Mouse (Mus musculus) urinary bladder, postnatal 4 days (tissue): ENCODE results near the gene Gm281.
A peak's percentile ranks its signal among the peaks of the same experiment; 100 is the strongest.
"Not testable (repeated sequence)": the region's sequence is repeated elsewhere in the genome, so short reads cannot be mapped to it uniquely, and the experiment has no call there.

Experiments
- DNase-seq, 2 experiments: peaks; one replicate each; pipeline ENCODE4 v3.0.0; 2021 to 2022; ENCODE audit warnings: low spot score in 2 of 2

Gene Gm281

GRCm38 (mm10) chr14:13914387-13915082, at the start of gene Gm281:
Gene Gm281 (minus strand): TSS chr14:13914478.
- DNase-seq: no peak

GRCm38 (mm10) chr14:13963527-13963926, 49.2 kb upstream of the Gm281 start:
- DNase-seq: no peak

- no peak for DNase-seq
Measured at GRCm38 (mm10) chr14:13962476-13962875, 48.2 kb upstream of the Gm281 start.

- DNase-seq: peak; percentile 40 to 60
Measured at GRCm38 (mm10) chr14:13961401-13962112, 47.3 kb upstream of the Gm281 start, which contains the start of the genes Atxn7 and Thoc7. Gene Atxn7 (plus strand): TSS chr14:13961440. Gene Thoc7 (minus strand): TSS chr14:13961852.

- peak; percentile 53 to 69 for DNase-seq
Measured at GRCm38 (mm10) chr14:13960482-13961325, 46.4 kb upstream of the Gm281 start.

- no peak for DNase-seq
Measured at GRCm38 (mm10) chr14:13960079-13960478, 45.8 kb upstream of the Gm281 start.

- DNase-seq: not testable (repeated sequence)
Measured at GRCm38 (mm10) chr14:13952151-13952550, 37.9 kb upstream of the Gm281 start.

GRCm38 (mm10) chr14:13950401-13950800, 36.1 kb upstream of the Gm281 start:
- no peak for DNase-seq

GRCm38 (mm10) chr14:13948345-13948744, 34.1 kb upstream of the Gm281 start:
- DNase-seq: no peak

GRCm38 (mm10) chr14:13944686-13945085, 30.4 kb upstream of the Gm281 start:
- no peak for DNase-seq

GRCm38 (mm10) chr14:13934052-13934371, 19.7 kb upstream of the Gm281 start:
- DNase-seq: no peak

- DNase-seq: no peak
Measured at GRCm38 (mm10) chr14:13933290-13934051, 19.2 kb upstream of the Gm281 start.

GRCm38 (mm10) chr14:13917630-13918029, 3.4 kb upstream of the Gm281 start:
- DNase-seq: no peak

- DNase-seq: no peak
Measured at GRCm38 (mm10) chr14:13917208-13917607, 2.9 kb upstream of the Gm281 start.

- DNase-seq: no peak
Measured at GRCm38 (mm10) chr14:13915207-13915606, 929 bp upstream of the Gm281 start.

- DNase-seq: no peak
Measured at GRCm38 (mm10) chr14:13910148-13910547, 4.1 kb downstream of the Gm281 start.

- DNase-seq: no peak
Measured at GRCm38 (mm10) chr14:13907145-13907544, 7.1 kb downstream of the Gm281 start.

- no peak for DNase-seq
Measured at GRCm38 (mm10) chr14:13906461-13906860, 7.8 kb downstream of the Gm281 start.

- DNase-seq: peak in 1 of 2 experiments; percentile 20
Measured at GRCm38 (mm10) chr14:13901611-13902067, 12.6 kb downstream of the Gm281 start.

GRCm38 (mm10) chr14:13895198-13895597, 19.1 kb downstream of the Gm281 start:
- no peak for DNase-seq

- DNase-seq: no peak
Measured at GRCm38 (mm10) chr14:13893748-13894147, 20.5 kb downstream of the Gm281 start.
